In the genomic region with DNA sequence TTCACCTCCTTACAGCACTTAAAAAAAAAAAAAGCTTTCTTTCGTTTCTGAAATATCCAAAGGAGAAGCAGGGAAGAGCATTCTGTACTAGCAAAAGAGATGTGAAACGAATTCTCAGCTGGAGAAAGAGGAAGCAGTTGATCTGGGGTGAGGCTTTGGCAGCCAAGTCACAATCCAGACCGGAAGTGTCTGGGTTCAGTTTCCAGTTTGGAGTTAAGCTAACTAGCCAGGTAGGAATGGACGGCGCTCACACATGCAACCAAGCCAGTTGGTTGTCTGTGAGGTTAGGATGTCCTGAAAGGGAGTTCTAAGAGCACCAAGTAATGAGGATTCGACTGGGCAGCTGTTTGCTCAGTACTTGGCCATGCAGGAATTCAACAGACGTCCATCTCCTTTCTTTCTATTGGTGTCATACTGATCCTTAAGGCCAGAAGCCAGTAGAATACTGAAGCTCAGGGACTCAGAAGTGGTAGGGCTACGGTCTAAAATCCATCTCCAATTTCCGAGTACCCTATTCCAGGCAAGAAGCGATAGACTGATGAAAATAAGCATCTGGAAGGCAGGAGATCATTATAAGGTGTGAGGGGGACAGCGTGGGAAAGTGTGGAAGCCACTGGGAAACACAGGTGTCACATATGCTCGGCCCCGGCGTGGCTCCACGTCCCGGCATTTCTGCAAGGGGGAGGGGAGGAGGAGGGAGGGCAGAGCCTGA, we compare ENCODE assay signal across 8 mouse cellular contexts. TPM values are rescaled to one million over a fixed set of nuclear protein-coding genes. Genes with fewer than 3 reads are reported as not detected.
DNase-seq lines count a peak whose midpoint lies in the region; ATAC-seq lines count a peak whose summit lies in the region.

No protein-coding gene starts in this region.

- no peaks in the 10 kb centered on the region for H3K36me3 ChIP-seq in embryonic facial prominence, embryonic 13.5 days
- H3K36me3 ChIP-seq in limb, embryonic 13.5 days: no peaks in the 10 kb centered on the region
- no peaks in the 10 kb centered on the region for H3K36me3 ChIP-seq in midbrain, embryonic 14.5 days (ENCODE audit: control insufficient read depth, insufficient read depth, low read length)

- H3K27ac ChIP-seq in embryonic facial prominence, embryonic 13.5 days: peak overlapping the region; percentile 39; the same call in 1 of the 2 replicates
- H3K27ac ChIP-seq in limb, embryonic 13.5 days: peak overlapping the region; percentile 55; the same call in 1 of the 2 replicates
- peak overlapping the region; percentile 91 for H3K27ac ChIP-seq in midbrain, embryonic 14.5 days (replicated peaks; ENCODE audit: low read depth, low read length)

- peak overlapping the region; percentile 77 for H3K4me2 ChIP-seq in embryonic facial prominence, embryonic 13.5 days
- H3K4me2 ChIP-seq in limb, embryonic 13.5 days (replicated peaks): peak overlapping the region; percentile 78
- peak overlapping the region; percentile 84 for H3K4me2 ChIP-seq in midbrain, embryonic 14.5 days (ENCODE audit: low read length)

- peak overlapping the region; percentile 87 for H3K9ac ChIP-seq in embryonic facial prominence, embryonic 13.5 days
- peak overlapping the region; percentile 78 for H3K9ac ChIP-seq in limb, embryonic 13.5 days
- H3K9ac ChIP-seq in midbrain, embryonic 14.5 days (replicated peaks; ENCODE audit: low read length): peak overlapping the region; percentile 85

- peaks cover 17% of the 10 kb centered on the region for H3K4me1 ChIP-seq in embryonic facial prominence, embryonic 13.5 days
- H3K4me1 ChIP-seq in limb, embryonic 13.5 days: peaks cover 9% of the 10 kb centered on the region
- peaks cover 14% of the 10 kb centered on the region for H3K4me1 ChIP-seq in midbrain, embryonic 14.5 days (ENCODE audit: control insufficient read depth, insufficient read depth, low read length)

- intact Hi-C loops in left cerebral cortex, postnatal 25 days (cut with DNase I): no loop called here
- intact Hi-C loops in left cerebral cortex, postnatal 36 days (cut with DNase I): no loop called here
- intact Hi-C loops in heart, postnatal 14 days (cut with DNase I): loop anchor here (5.0 kb wide), 2 partner anchors 35 kb away; a partner anchor contains a TSS

- DNase-seq in left cerebral cortex, postnatal 25 days (ENCODE audit: low spot score in 2 of 2): peak; percentile 32 to 43
- no peak for DNase-seq in left cerebral cortex, postnatal 36 days (ENCODE audit: low spot score in 2 of 2)
- peak; percentile 31 to 34 for DNase-seq in heart, postnatal 14 days
- no peak for DNase-seq in midbrain, embryonic 14.5 days
- peak; percentile 22 for DNase-seq in thymus, postnatal 4 days
- DNase-seq in embryo, embryonic 11 days: no peak

- no peaks in the 10 kb centered on the region for H3K27me3 ChIP-seq in embryonic facial prominence, embryonic 13.5 days
- no peaks in the 10 kb centered on the region for H3K27me3 ChIP-seq in limb, embryonic 13.5 days
- no peaks in the 10 kb centered on the region for H3K27me3 ChIP-seq in midbrain, embryonic 14.5 days (ENCODE audit: control insufficient read depth, insufficient read depth, low read length)

- H3K9me3 ChIP-seq in embryonic facial prominence, embryonic 13.5 days: no peaks in the 10 kb centered on the region
- H3K9me3 ChIP-seq in limb, embryonic 13.5 days: no peaks in the 10 kb centered on the region
- H3K9me3 ChIP-seq in midbrain, embryonic 14.5 days (ENCODE audit: control insufficient read depth, low read length): no peaks in the 10 kb centered on the region

- H3K4me3 ChIP-seq in embryonic facial prominence, embryonic 13.5 days: peak overlapping the region; percentile 69
- H3K4me3 ChIP-seq in limb, embryonic 13.5 days: peak overlapping the region; percentile 61
- H3K4me3 ChIP-seq in midbrain, embryonic 14.5 days (replicated peaks; ENCODE audit: low read depth, low read length): peak overlapping the region; percentile 65

- 22% methylated on average over 16 of the region's 16 CpGs for WGBS in embryonic facial prominence, embryonic 13.5 days
- WGBS in limb, embryonic 13.5 days: 21% methylated on average over 16 of the region's 16 CpGs
- 24% methylated on average over 16 of the region's 16 CpGs for WGBS in midbrain, embryonic 14.5 days

- 0 out of 2 replicates have a peak, but pooled peaks have one; percentile 32 for ATAC-seq in embryonic facial prominence, embryonic 13.5 days (ENCODE audit: insufficient number of reproducible peaks, insufficient read depth, low FRiP score, low TSS enrichment, low read depth)
- ATAC-seq in limb, embryonic 13.5 days (ENCODE audit: low FRiP score, low read depth): peak; percentile 14; the same call in 1 of the 2 replicates
- peak; percentile 75 for ATAC-seq in midbrain, embryonic 14.5 days (ENCODE audit: low FRiP score, low TSS enrichment)

RNA-seq across cellular contexts. Expression of a gene that starts 13.0 kb away (rescaled TPM):
- 100 to 1,000 TPM; 149 to 154 TPM for total RNA-seq in left cerebral cortex, postnatal 25 days (2021)
- total RNA-seq in left cerebral cortex, postnatal 36 days (2021): 100 to 1,000 TPM; 152 to 156 TPM
- polyA plus RNA-seq in embryonic facial prominence, embryonic 13.5 days (2015; fragmentation: Nextera tagmentation; extraction: Ambion mirVana): 53.4 and 53.6 TPM in 2 replicates
- 10 to 100 TPM; 61.4 to 61.7 TPM for total RNA-seq in heart, postnatal 14 days (2021)
- polyA plus RNA-seq in limb, embryonic 13.5 days (2015; fragmentation: Nextera tagmentation; extraction: Ambion mirVana): 54.4 and 57.2 TPM in 2 replicates
- polyA plus RNA-seq in midbrain, embryonic 14.5 days (2014; fragmentation: Nextera tagmentation; extraction: Ambion mirVana): 39.0 and 39.5 TPM in 2 replicates

RNA-seq across cellular contexts. Expression of a gene that starts 25.2 kb away (rescaled TPM):
- total RNA-seq in left cerebral cortex, postnatal 25 days (2021): 10 to 100 TPM; 20.2 to 22.3 TPM
- total RNA-seq in left cerebral cortex, postnatal 36 days (2021): 10 to 100 TPM; 22.4 to 25.3 TPM
- polyA plus RNA-seq in embryonic facial prominence, embryonic 13.5 days (2015; fragmentation: Nextera tagmentation; extraction: Ambion mirVana): 28.3 and 28.6 TPM in 2 replicates
- 10 to 100 TPM; 10.9 to 13.0 TPM for total RNA-seq in heart, postnatal 14 days (2021)
- 24.5 and 27.0 TPM in 2 replicates for polyA plus RNA-seq in limb, embryonic 13.5 days (2015; fragmentation: Nextera tagmentation; extraction: Ambion mirVana)
- polyA plus RNA-seq in midbrain, embryonic 14.5 days (2014; fragmentation: Nextera tagmentation; extraction: Ambion mirVana): 29.2 and 34.9 TPM in 2 replicates

RNA-seq across cellular contexts. Expression of a gene that starts 31.1 kb away (rescaled TPM):
- total RNA-seq in left cerebral cortex, postnatal 25 days (2021): 100 to 1,000 TPM; 139 TPM
- 100 to 1,000 TPM; 149 to 167 TPM for total RNA-seq in left cerebral cortex, postnatal 36 days (2021)
- 17.8 and 19.8 TPM in 2 replicates for polyA plus RNA-seq in embryonic facial prominence, embryonic 13.5 days (2015; fragmentation: Nextera tagmentation; extraction: Ambion mirVana)
- 1 to 10 TPM; 6.9 to 7.6 TPM for total RNA-seq in heart, postnatal 14 days (2021)
- 16.9 and 17.2 TPM in 2 replicates for polyA plus RNA-seq in limb, embryonic 13.5 days (2015; fragmentation: Nextera tagmentation; extraction: Ambion mirVana)
- 98.6 and 106 TPM in 2 replicates for polyA plus RNA-seq in midbrain, embryonic 14.5 days (2014; fragmentation: Nextera tagmentation; extraction: Ambion mirVana)

RNA-seq across cellular contexts. Expression of a gene that starts 35.4 kb away (rescaled TPM):
- total RNA-seq in left cerebral cortex, postnatal 25 days (2021): 10 to 100 TPM; 44.9 to 49.9 TPM
- 10 to 100 TPM; 47.8 to 49.4 TPM for total RNA-seq in left cerebral cortex, postnatal 36 days (2021)
- 84.1 and 108 TPM in 2 replicates for polyA plus RNA-seq in embryonic facial prominence, embryonic 13.5 days (2015; fragmentation: Nextera tagmentation; extraction: Ambion mirVana)
- 10 to 100 TPM; 21.2 to 21.4 TPM for total RNA-seq in heart, postnatal 14 days (2021)
- polyA plus RNA-seq in limb, embryonic 13.5 days (2015; fragmentation: Nextera tagmentation; extraction: Ambion mirVana): 96.8 and 108 TPM in 2 replicates
- 93.5 and 95.8 TPM in 2 replicates for polyA plus RNA-seq in midbrain, embryonic 14.5 days (2014; fragmentation: Nextera tagmentation; extraction: Ambion mirVana)

RNA-seq across cellular contexts. Expression of a gene that starts 35.8 kb away (rescaled TPM):
- 10 to 100 TPM; 25.5 to 35.0 TPM for total RNA-seq in left cerebral cortex, postnatal 25 days (2021)
- total RNA-seq in left cerebral cortex, postnatal 36 days (2021): 10 to 100 TPM; 31.1 to 33.8 TPM
- 37.5 and 43.0 TPM in 2 replicates for polyA plus RNA-seq in embryonic facial prominence, embryonic 13.5 days (2015; fragmentation: Nextera tagmentation; extraction: Ambion mirVana)
- total RNA-seq in heart, postnatal 14 days (2021): 1 to 10 TPM; 5.4 to 7.4 TPM
- 39.8 and 48.3 TPM in 2 replicates for polyA plus RNA-seq in limb, embryonic 13.5 days (2015; fragmentation: Nextera tagmentation; extraction: Ambion mirVana)
- 8.0 and 12.8 TPM in 2 replicates for polyA plus RNA-seq in midbrain, embryonic 14.5 days (2014; fragmentation: Nextera tagmentation; extraction: Ambion mirVana)

Comparison
In these comparisons a context has a peak if more than half of its experiments do, and no peak if none do; other contexts are left out.
1. DNase-seq: peak in left cerebral cortex, postnatal 25 days (2 of 2), heart, postnatal 14 days (2 of 2) and thymus, postnatal 4 days (single experiment); none in left cerebral cortex, postnatal 36 days (0 of 2), midbrain, embryonic 14.5 days (single experiment) and embryo, embryonic 11 days (single experiment).
2. ATAC-seq: peak in every context shown above with its lines; median percentile 75 in midbrain, embryonic 14.5 days; 32 in embryonic facial prominence, embryonic 13.5 days; 14 in limb, embryonic 13.5 days.
3. H3K27ac ChIP-seq: peak in every context shown above with its lines; median percentile 91 in midbrain, embryonic 14.5 days; 55 in limb, embryonic 13.5 days; 39 in embryonic facial prominence, embryonic 13.5 days.
4. RNA of a gene that starts 31.1 kb away (total RNA-seq): 149 to 167 TPM in left cerebral cortex, postnatal 36 days and 139 TPM in left cerebral cortex, postnatal 25 days; 6.9 to 7.6 TPM in heart, postnatal 14 days; every median in the first group is over 10 times any median in the second.
5. Peak in every context shown above with its lines, with median percentiles within 50 percentile points of each other: H3K4me2 ChIP-seq, H3K4me3 ChIP-seq and H3K9ac ChIP-seq.